Mouse (Mus musculus) megakaryocyte, embryonic 14.5 days (primary cell): ENCODE measurements around the gene Dchs2.

Experiments
- FLI1 ChIP-seq: IDR thresholded peaks from 2 replicates; pipeline ENCODE4 v1.6.1; 2012; ENCODE audit warnings: low read length, inconsistent platforms, mixed read lengths
- GATA1 ChIP-seq: IDR thresholded peaks from 3 replicates; pipeline ENCODE4 v1.6.1; 2012; ENCODE audit warnings: mixed read lengths, low read length, inconsistent platforms, borderline replicate concordance

DNA sequence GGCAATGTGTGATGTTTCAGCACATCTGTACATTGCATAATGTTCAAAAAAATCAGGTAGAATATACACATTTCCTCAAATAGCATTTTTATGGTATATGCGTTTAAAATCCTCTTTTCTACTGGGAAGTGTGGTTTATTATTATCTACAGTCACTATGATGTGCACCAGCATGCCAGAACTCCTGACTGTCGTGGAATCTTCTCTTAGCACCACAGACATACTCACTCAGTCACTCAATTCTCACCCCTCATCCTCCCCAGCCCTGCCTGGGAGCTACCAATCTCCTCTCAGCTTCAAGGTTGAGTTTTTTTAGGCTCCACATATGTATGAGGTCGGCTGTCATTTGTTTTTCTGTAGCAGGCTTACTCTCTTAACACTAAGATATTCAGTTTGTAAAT is 20.8 kb downstream of the Dchs2 start:
- TF ChIP-seq GATA1 (no peak), FLI1 (no peak)
